Mouse (Mus musculus) megakaryocyte, embryonic 14.5 days (primary cell): Measurements from ENCODE around the gene Mark2.

Source experiments
- FLI1 ChIP-seq: IDR thresholded peaks from 2 replicates; pipeline ENCODE4 v1.6.1; 2012; ENCODE audit warnings: low read length, inconsistent platforms, mixed read lengths
- GATA1 ChIP-seq: IDR thresholded peaks from 3 replicates; pipeline ENCODE4 v1.6.1; 2012; ENCODE audit warnings: mixed read lengths, low read length, inconsistent platforms, borderline replicate concordance

DNA sequence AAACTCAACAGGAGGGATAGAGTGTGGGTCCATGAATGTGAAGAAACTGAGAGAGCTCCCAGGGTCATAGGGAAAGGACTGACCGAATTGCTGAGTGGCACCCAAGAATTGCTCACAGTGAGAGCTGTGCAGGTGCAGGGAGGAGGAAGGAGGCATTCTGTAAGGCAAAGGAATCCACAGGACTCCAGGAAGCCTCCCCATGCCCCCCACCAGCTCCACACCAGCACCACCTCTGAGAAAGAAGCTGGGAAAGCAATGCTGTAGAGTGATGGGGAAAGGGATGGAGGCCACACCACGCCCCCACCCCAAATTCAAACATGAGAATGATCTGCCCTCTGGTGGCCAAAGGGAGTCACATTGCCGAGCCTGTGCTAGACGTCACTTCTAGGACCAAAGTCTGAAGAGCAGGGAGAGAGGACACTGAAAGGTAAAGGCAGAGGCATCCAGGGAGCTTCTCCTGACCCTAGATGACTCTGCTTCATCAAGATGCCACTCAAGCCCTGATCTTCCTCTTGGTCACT, 3.6 kb upstream of the Mark2 start:
- TF ChIP-seq GATA1 (no peak), FLI1 (no peak)
